Mouse (Mus musculus): ENCODE measurements around the gene Prrg1. TPM values are rescaled to one million over a fixed set of nuclear protein-coding genes. Genes with fewer than 3 reads are reported as not detected.
"Not testable (repeated sequence)": the region's sequence is repeated elsewhere in the genome, so short reads cannot be mapped to it uniquely, and the experiment has no call there.

The Prrg1 gene
- polyA plus RNA-seq, 1 experiment from 2014 or later, result 5.8 TPM

DNA sequence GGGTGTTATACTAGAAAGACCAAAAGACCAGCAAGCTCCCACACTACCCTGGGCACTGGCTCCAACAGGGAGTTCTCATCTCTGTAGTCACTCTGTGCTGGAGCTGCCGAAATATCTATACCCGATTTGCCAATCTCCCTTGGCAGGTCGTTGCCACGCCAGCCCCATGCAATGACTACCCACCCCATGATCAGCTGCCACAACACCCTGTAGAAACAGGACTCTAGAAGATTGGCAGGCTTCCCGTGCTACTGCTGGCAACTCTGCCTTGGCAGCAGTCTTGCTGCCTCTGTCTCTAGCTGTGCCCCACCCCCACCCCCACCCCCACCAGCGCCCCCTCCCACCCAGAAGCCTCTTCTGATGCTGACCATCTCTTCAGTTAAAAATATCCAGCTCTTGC is 149.3 kb downstream of the Prrg1 start:
- no peak overlapping the region for H3K4me3 ChIP-seq
- no peaks in the 10 kb centered on the region for H3K36me3 ChIP-seq
- no peak for ATAC-seq (ENCODE audit: low FRiP score, low read depth)
- no peak overlapping the region for H3K9ac ChIP-seq
- H3K9me3 ChIP-seq, result no peaks in the 10 kb centered on the region
- no peaks in the 10 kb centered on the region for H3K4me1 ChIP-seq
- 81% methylated on average over 6 of the region's 6 CpGs for WGBS
- no peak overlapping the region for H3K4me2 ChIP-seq (replicated peaks)
- H3K27me3 ChIP-seq (replicated peaks), result no peaks in the 10 kb centered on the region
- no peak overlapping the region for H3K27ac ChIP-seq

- H3K4me3 ChIP-seq; H3K27me3 ChIP-seq (replicated peaks): not testable (repeated sequence)
These were observed 180.3 kb downstream of the Prrg1 start for GRCm38 (mm10) chrX:78403346-78403745.

More at GRCm38 (mm10) chrX:78403346-78403745, 180.3 kb downstream of the Prrg1 start:
- not testable (repeated sequence) for H3K36me3 ChIP-seq; ATAC-seq (ENCODE audit: low FRiP score, low read depth); H3K4me1 ChIP-seq; H3K4me2 ChIP-seq (replicated peaks); H3K9ac ChIP-seq; H3K27ac ChIP-seq; H3K9me3 ChIP-seq
- WGBS, result 85% methylated on average over 2 of the region's 2 CpGs

Other genes with a start within 250 kb of the Prrg1 start
- not detected in 2 replicates for gene 4930480E11Rik, start 214.3 kb downstream of the Prrg1 start, polyA plus RNA-seq (2016; fragmentation: Nextera tagmentation; extraction: Ambion mirVana)
- gene Fam47c, start 153.9 kb upstream of the Prrg1 start, polyA plus RNA-seq (2016; fragmentation: Nextera tagmentation; extraction: Ambion mirVana), result not detected in 2 replicates

All from neural tube, embryonic 12.5 days (tissue).